ENCODE assay signal across 26 mouse cellular contexts in the genomic region with DNA sequence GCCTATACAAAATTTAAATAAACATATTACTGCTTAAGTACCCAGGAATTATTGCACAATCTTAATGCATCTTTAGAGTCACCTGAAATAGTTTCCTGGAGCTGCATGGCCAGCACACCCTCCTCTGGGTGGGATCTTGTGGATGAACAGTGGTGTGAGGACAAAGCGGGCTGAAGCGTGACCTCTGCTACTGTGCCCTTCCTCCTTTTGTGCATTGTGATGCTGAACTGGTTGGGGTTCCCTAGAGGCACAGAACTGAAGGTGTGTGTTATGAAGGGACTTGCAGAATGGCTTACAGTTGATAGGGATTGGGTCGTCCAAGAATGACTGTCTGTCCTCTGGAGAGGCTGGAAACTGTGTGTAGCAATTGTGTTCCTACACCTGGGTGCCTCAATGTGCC.
DNase-seq lines count a peak whose midpoint lies in the region; TF ChIP-seq lines count a peak whose summit lies in the region.
"Had no signal": no experiment of that assay in that cellular context is flagged by ENCODE, and none has a peak within 500 bp of the region (broad histone marks: within the 10 kb centered on the region; RNA-seq: fewer than 3 reads in every experiment).

No protein-coding gene starts in this region.

- peak; percentile 97 for TF ChIP-seq EP300 in ES-Bruce4 (IDR thresholded peaks at IDR 0.05; ENCODE audit: insufficient read depth, low read depth, low read length)

- no peaks in the 10 kb centered on the region for H3K27me3 ChIP-seq in ES-Bruce4 (ENCODE audit: control insufficient read depth, insufficient read depth, low read length, poor library complexity, severe bottlenecking)
- H3K27me3 ChIP-seq in limb, embryonic 10.5 days (ENCODE audit: low read depth, poor library complexity, severe bottlenecking): no peaks in the 10 kb centered on the region
- H3K27me3 ChIP-seq: CH12.LX; embryonic facial prominence, embryonic 13.5 days; embryonic facial prominence, embryonic 15.5 days; forebrain, embryonic 12.5 days; forebrain, embryonic 15.5 days; Patski had no signal

- H3K4me3 ChIP-seq in ES-Bruce4 (ENCODE audit: low read depth, low read length): no peak overlapping the region
- no peak overlapping the region for H3K4me3 ChIP-seq in limb, embryonic 10.5 days
- H3K4me3 ChIP-seq: embryonic facial prominence, embryonic 13.5 days; embryonic facial prominence, embryonic 15.5 days; erythroblast, embryonic 14.5 days; forebrain, embryonic 10.5 days; forebrain, embryonic 12.5 days; forebrain, embryonic 15.5 days had no signal

- 84% methylated on average over 3 of the region's 3 CpGs for WGBS in limb, embryonic 10.5 days

- H3K27ac ChIP-seq in ES-Bruce4 (ENCODE audit: insufficient read depth, low read length): peak overlapping the region; percentile 71
- peak overlapping the region; percentile 15; the same call in 1 of the 2 replicates for H3K27ac ChIP-seq in limb, embryonic 10.5 days
- H3K27ac ChIP-seq: embryonic facial prominence, embryonic 13.5 days; embryonic facial prominence, embryonic 15.5 days; forebrain, embryonic 10.5 days; forebrain, embryonic 12.5 days; forebrain, embryonic 15.5 days had no signal

- H3K4me1 ChIP-seq in ES-Bruce4 (ENCODE audit: control insufficient read depth, insufficient read depth, low read length): peaks cover 3% of the 10 kb centered on the region
- H3K4me1 ChIP-seq in limb, embryonic 10.5 days: peaks cover 11% of the 10 kb centered on the region
- H3K4me1 ChIP-seq: embryonic facial prominence, embryonic 13.5 days; embryonic facial prominence, embryonic 15.5 days; forebrain, embryonic 10.5 days; forebrain, embryonic 12.5 days; forebrain, embryonic 15.5 days had no signal

- H3K9me3 ChIP-seq in ES-Bruce4 (replicated peaks; ENCODE audit: control insufficient read depth, insufficient read depth, low read length, poor library complexity, severe bottlenecking): peaks cover 22% of the 10 kb centered on the region
- no peaks in the 10 kb centered on the region; the same call in 1 of the 2 replicates for H3K9me3 ChIP-seq in limb, embryonic 10.5 days (replicated peaks)
- H3K9me3 ChIP-seq: embryonic facial prominence, embryonic 15.5 days; forebrain, embryonic 15.5 days had no signal

- intact Hi-C loops in heart, postnatal 36 days (cut with DNase I): no loop called here

- DNase-seq in heart, adult 11 months: peak; percentile 12
- DNase-seq in heart, postnatal 36 days: no peak
- DNase-seq in R1 (ENCODE audit: low read depth, low spot score): peak; percentile 74
- DNase-seq in limb, embryonic 10.5 days (ENCODE audit: low spot score): no peak
- no peak for DNase-seq in cerebellum, postnatal 36 days
- DNase-seq in right cerebral cortex, postnatal 10 days (ENCODE audit: low spot score in 2 of 2): no peak
- DNase-seq: adrenal gland, adult 8-10 months; adrenal gland, postnatal 14 days; adrenal gland, postnatal 36 days; B cell, adult 2 months; cerebellum, adult 11-12 months; cerebellum, adult 2 months; cerebellum, adult 9-10 months; cerebellum, postnatal 10 days; cerebellum, postnatal 25 days; forebrain, postnatal 0 days had no signal

- TF ChIP-seq CTCF in ES-Bruce4 (IDR thresholded peaks at IDR 0.05; ENCODE audit: low read depth, low read length): no peak

- H3K36me3 ChIP-seq in ES-Bruce4 (ENCODE audit: control insufficient read depth, insufficient read depth, low read length, poor library complexity, severe bottlenecking): no peaks in the 10 kb centered on the region
- no peaks in the 10 kb centered on the region for H3K36me3 ChIP-seq in limb, embryonic 10.5 days
- H3K36me3 ChIP-seq: embryonic facial prominence, embryonic 13.5 days; embryonic facial prominence, embryonic 15.5 days; forebrain, embryonic 10.5 days; forebrain, embryonic 12.5 days; forebrain, embryonic 15.5 days; G1E had no signal

- TF ChIP-seq POLR2A in ES-Bruce4 (IDR thresholded peaks at IDR 0.05; ENCODE audit: insufficient read depth, low read length): no peak

- no peak overlapping the region for H3K9ac ChIP-seq in ES-Bruce4 (ENCODE audit: low read depth, poor library complexity, severe bottlenecking)
- H3K9ac ChIP-seq: embryonic facial prominence, embryonic 13.5 days; embryonic facial prominence, embryonic 15.5 days; forebrain, embryonic 12.5 days; forebrain, embryonic 15.5 days; forebrain, postnatal 0 days had no signal

Comparison
In these comparisons a context has a peak if more than half of its experiments do, and no peak if none do; other contexts are left out.
1. DNase-seq: peak in heart, adult 11 months (single experiment) and R1 (single experiment); none in heart, postnatal 36 days (0 of 2), limb, embryonic 10.5 days (single experiment), cerebellum, postnatal 36 days (0 of 2) and right cerebral cortex, postnatal 10 days (0 of 2).